Mouse (Mus musculus) hindbrain, postnatal 0 days (tissue): ENCODE data around the gene Mfsd10. TPM values are rescaled to one million over a fixed set of nuclear protein-coding genes. Genes with fewer than 3 reads are reported as not detected.
A peak's percentile ranks its signal among the peaks of the same experiment; 100 is the strongest.
"Not testable (repeated sequence)": the region's sequence is repeated elsewhere in the genome, so short reads cannot be mapped to it uniquely, and the experiment has no call there.

Source experiments
- ATAC-seq: fragments of 200-750 bp; cut with Nextera tagmentation; 2 replicates; pipeline ENCODE4 v1.8.0; 2017; ENCODE audit warnings: mild to moderate bottlenecking, moderate TSS enrichment, moderate library complexity
- DNase-seq: peaks from one replicate; pipeline ENCODE4 v3.0.0-alpha.2; 2015; ENCODE audit warnings: low spot score
- H3K27ac ChIP-seq: fragments of 300-500 bp; sonication (generic); 2 replicates; pipeline ENCODE4 v1.5.1; 2014; ENCODE audit warnings: mild to moderate bottlenecking
- H3K27me3 ChIP-seq: fragments of 300-500 bp; sonication (generic); 2 replicates; pipeline ENCODE4 v1.6.1; 2014; ENCODE audit warnings: low read length, mixed read lengths; ENCODE audit not compliant: insufficient read depth
- H3K36me3 ChIP-seq: fragments of 300-500 bp; sonication (generic); 2 replicates; pipeline ENCODE4 v1.6.1; 2014; ENCODE audit warnings: low read length, mixed read lengths; ENCODE audit not compliant: insufficient read depth
- H3K4me1 ChIP-seq: fragments of 300-500 bp; sonication (generic); 2 replicates; pipeline ENCODE4 v1.6.1; 2014; ENCODE audit warnings: antibody characterized with exemption, low read length, mixed read lengths; ENCODE audit not compliant: insufficient read depth
- H3K4me2 ChIP-seq: fragments of 300-500 bp; sonication (generic); 2 replicates; pipeline ENCODE4 v1.6.1; 2014; ENCODE audit warnings: low read depth, mild to moderate bottlenecking, low read length, moderate library complexity, mixed read lengths
- H3K4me3 ChIP-seq: fragments of 300-500 bp; sonication (generic); 2 replicates; pipeline ENCODE4 v1.5.1; 2014; ENCODE audit warnings: low read length
- H3K9ac ChIP-seq: fragments of 300-500 bp; sonication (generic); replicated peaks from 2 replicates; pipeline ENCODE4 v1.6.1; 2014; ENCODE audit warnings: mild to moderate bottlenecking, low read length, moderate library complexity, mixed read lengths
- H3K9me3 ChIP-seq: fragments of 300-500 bp; sonication (generic); 2 replicates; pipeline ENCODE4 v1.6.1; 2016; ENCODE audit warnings: low read length, mixed read lengths
- CTCF ChIP-seq: IDR thresholded peaks from 2 replicates; pipeline ENCODE4 v1.5.1; 2016; ENCODE audit warnings: antibody characterized with exemption, control low read depth, low read depth
- WGBS: fragments of 180-500 bp; shearing (Covaris S2); extraction: QIAGEN DNeasy Blood & Tissue Kit; methylation state at CpG from one replicate; pipeline ENCODE4 v1.1.7; 2014; 5-methylcytosine and 5-hydroxymethylcytosine counted together
- polyA plus RNA-seq: library from polyadenylated mRNA; unstranded; fragments of >200 nt; fragmentation: Nextera tagmentation; extraction: Ambion mirVana; gene quantifications from 2 replicates; pipeline ENCODE4 v1.2.1, GENCODE M21; 2015
- total RNA-seq: library from RNA; depleted of rRNA; stranded (reverse); fragments of >200 nt; gene quantifications from 2 replicates; pipeline ENCODE4 v1.2.3, GENCODE M21; 2014

The Mfsd10 gene
- total and polyA plus RNA-seq, 2 experiments from 2014 or later = 72.0 to 95.0 TPM

DNA sequence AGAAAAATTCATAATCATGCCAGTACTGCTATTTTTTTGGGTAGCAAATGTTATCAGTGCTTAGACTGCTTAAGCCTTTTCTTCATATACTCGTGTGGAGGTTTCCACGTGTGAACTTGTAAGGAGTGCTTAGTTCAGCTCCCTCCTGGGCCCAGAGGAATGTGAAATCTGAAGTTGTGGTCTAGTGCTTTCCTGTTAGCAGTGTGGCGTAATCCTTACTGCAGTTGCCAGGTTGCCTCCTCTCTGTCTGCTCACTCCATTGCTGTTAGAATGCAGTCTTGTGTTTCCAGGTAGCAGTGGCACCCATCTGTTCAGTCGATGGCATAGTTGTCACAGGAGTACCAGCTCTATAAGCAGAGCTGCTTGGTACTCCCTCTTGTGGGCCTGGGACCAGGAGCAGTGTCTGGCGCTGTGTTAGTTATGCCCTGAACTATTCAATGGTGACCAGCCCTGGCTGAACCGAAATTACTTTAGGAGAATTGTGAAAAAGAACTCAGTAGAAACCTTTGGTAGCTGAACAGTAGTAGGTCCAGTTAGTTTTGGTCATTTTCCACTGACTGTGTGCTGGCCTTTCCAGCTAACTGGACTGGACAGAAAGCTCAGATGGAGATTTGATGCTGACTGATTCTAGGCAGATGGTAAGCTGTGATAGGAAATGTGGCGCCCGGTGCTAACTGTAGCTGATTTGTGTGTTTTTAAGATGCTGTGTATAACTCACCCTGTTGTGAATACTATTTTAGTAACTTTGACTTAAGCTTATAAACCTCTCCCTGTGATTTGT, 29.7 kb downstream of the Mfsd10 start:
- H3K4me2 ChIP-seq = no peak overlapping the region
- H3K4me1 ChIP-seq = no peaks in the 10 kb centered on the region
- WGBS = 78% methylated on average over 8 of the region's 8 CpGs
- peaks cover 31% of the 10 kb centered on the region; the same call in 1 of the 2 replicates for H3K36me3 ChIP-seq
- H3K9me3 ChIP-seq = no peaks in the 10 kb centered on the region
- DNase-seq = no peak
- ATAC-seq = no peak
- H3K27me3 ChIP-seq = no peaks in the 10 kb centered on the region
- TF ChIP-seq CTCF = peak; percentile 38
- no peak overlapping the region for H3K27ac ChIP-seq
- no peak overlapping the region for H3K9ac ChIP-seq
- H3K4me3 ChIP-seq = no peak overlapping the region

- ATAC-seq (no peak), DNase-seq (no peak)
- no peaks in the 10 kb centered on the region for H3K4me1 ChIP-seq
- no peak for TF ChIP-seq CTCF
- H3K4me2 ChIP-seq = no peak overlapping the region
- H3K27me3 ChIP-seq = no peaks in the 10 kb centered on the region
- H3K4me3 ChIP-seq = no peak overlapping the region
- no peaks in the 10 kb centered on the region for H3K9me3 ChIP-seq
- H3K36me3 ChIP-seq = peaks cover 35% of the 10 kb centered on the region
- H3K9ac ChIP-seq = no peak overlapping the region
- 92% methylated on average over 5 of the region's 5 CpGs for WGBS
- no peak overlapping the region for H3K27ac ChIP-seq
Measured at GRCm38 (mm10) chr5:34604576-34604975, 32.4 kb downstream of the Mfsd10 start.

DNA sequence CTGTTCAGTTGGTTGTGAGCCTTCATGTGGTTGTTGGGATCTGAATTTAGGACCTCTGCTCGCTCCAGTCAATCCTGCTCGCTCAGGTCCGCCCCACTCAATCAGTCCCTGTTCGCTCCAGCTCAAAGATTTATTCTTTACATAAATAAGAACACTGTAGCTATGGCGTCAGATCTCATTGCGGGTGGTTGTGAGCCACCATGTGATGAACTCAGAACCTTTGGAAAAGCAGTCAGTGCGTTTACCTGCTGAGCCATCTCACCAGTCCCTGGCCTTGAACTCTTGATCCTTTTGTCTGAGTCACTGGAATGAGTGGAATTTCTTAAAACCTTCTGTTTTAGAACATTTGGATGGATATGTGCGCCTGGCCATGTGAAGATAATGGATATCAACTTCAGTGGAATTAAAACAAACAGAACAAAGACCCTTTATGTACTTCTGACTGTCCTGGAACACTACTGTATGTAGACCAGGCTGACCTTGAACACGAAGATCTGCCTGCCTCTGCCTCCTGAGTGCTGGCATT, 43.7 kb downstream of the Mfsd10 start:
- no peak for ATAC-seq
- TF ChIP-seq CTCF = no peak
- Histone ChIP-seq H3K4me2 (no peak overlapping the region), H3K4me1 (no peaks in the 10 kb centered on the region), H3K27ac (no peak overlapping the region), H3K9ac (no peak overlapping the region), H3K9me3 (no peaks in the 10 kb centered on the region), H3K36me3 (peaks cover 3% of the 10 kb centered on the region; the same call in 1 of the 2 replicates), H3K27me3 (no peaks in the 10 kb centered on the region), H3K4me3 (no peak overlapping the region)
- whole genome bisulfite sequencing = 95% methylated on average over 9 of the region's 9 CpGs
- DNase-seq = no peak

GRCm38 (mm10) chr5:34592666-34593065, 44.3 kb downstream of the Mfsd10 start:
- H3K27ac ChIP-seq = no peak overlapping the region
- WGBS = 92% methylated on average over 6 of the region's 6 CpGs
- no peak for TF ChIP-seq CTCF
- no peak overlapping the region for H3K4me2 ChIP-seq
- no peaks in the 10 kb centered on the region for H3K4me1 ChIP-seq
- no peak overlapping the region for H3K9ac ChIP-seq
- DNase-seq = no peak
- H3K36me3 ChIP-seq = no peaks in the 10 kb centered on the region
- H3K4me3 ChIP-seq = no peak overlapping the region
- H3K9me3 ChIP-seq = no peaks in the 10 kb centered on the region
- H3K27me3 ChIP-seq = no peaks in the 10 kb centered on the region
- no peak for ATAC-seq

DNA sequence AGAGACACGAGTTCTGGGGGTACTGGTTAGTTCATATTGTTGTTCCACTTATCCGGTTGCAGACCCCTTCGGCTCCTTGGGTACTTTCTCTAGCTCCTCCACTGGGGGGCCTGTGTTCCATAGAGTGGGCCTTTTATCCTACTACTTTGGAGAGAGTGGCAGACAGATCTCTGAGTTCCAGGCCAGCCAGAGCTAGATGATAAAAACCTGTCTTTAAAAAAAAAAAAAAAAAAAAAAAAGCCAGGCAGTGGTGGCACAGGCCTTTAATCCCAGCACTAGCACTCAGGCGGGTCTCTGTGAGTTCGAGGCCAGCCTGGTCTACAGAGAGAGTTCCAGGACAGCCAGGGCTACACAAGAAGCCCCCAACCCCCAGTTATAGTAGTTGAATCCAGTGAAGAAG, 44.8 kb downstream of the Mfsd10 start:
- H3K27me3 ChIP-seq, H3K4me1 ChIP-seq, H3K36me3 ChIP-seq, H3K9ac ChIP-seq, H3K4me2 ChIP-seq, H3K9me3 ChIP-seq, DNase-seq, ATAC-seq, H3K4me3 ChIP-seq, H3K27ac ChIP-seq: not testable (repeated sequence)
- WGBS = 74% methylated on average over 5 of the region's 5 CpGs

- no peaks in the 10 kb centered on the region for H3K36me3 ChIP-seq
Measured at GRCm38 (mm10) chr5:34591388-34592004, 45.5 kb downstream of the Mfsd10 start.

More at GRCm38 (mm10) chr5:34591388-34592004, 45.5 kb downstream of the Mfsd10 start:
- WGBS = 22% methylated on average over 5 of the region's 5 CpGs
- Histone ChIP-seq H3K9ac (no peak overlapping the region), H3K27me3 (no peaks in the 10 kb centered on the region), H3K27ac (peak overlapping the region; percentile 16; the same call in 1 of the 2 replicates), H3K4me3 (no peak overlapping the region), H3K9me3 (no peaks in the 10 kb centered on the region), H3K4me2 (no peak overlapping the region), H3K4me1 (no peaks in the 10 kb centered on the region)
- peak; percentile 56; the same call in 1 of the 2 replicates for ATAC-seq
- no peak for TF ChIP-seq CTCF
- DNase-seq = peak; percentile 28
